Mouse (Mus musculus) B cell, adult 2 months (primary cell): Measurements from ENCODE around the gene Fgf16.

Source experiments
- DNase-seq, 2 experiments: peaks; one replicate each; pipeline ENCODE4 v3.0.0; 2022

Gene Fgf16

DNA sequence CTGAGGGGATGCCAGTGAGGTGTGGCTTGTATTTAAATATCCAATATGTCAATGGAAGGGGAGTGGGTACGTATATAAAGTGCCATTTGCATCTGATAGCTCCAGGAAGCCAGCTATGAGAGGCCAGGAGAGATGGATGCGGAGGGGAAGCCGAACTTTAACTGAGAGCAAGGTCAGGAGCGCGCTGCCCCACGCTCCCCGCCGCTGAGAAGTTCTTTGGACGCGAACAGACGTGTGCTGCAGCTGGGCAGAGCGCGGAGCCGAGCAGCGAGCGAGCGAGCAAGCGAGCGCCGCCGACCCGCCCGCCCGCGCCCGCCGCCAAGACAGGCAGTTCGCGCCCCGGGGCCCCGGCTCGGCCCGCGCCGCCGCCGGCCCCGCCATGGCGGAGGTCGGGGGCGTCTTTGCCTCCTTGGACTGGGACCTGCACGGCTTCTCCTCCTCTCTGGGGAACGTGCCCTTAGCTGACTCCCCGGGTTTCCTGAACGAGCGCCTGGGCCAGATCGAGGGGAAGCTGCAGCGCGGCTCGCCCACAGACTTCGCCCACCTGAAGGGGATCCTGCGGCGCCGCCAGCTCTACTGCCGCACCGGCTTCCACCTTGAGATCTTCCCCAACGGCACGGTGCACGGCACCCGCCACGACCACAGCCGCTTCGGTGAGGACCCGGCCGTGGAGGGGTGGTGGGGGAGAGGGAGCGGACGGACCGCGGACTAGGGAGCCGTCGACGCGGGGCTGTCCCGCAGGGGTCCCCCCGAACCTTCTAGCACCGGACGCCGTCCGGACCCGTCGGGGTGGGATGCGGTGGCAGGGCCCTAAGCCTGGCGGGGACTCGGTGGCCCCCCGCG, at the start of gene Fgf16:
Fgf16 (plus strand) TSS at position 118 of the 843 bp plus-strand sequence.
- DNase-seq: peak; percentile 19 to 36

DNA sequence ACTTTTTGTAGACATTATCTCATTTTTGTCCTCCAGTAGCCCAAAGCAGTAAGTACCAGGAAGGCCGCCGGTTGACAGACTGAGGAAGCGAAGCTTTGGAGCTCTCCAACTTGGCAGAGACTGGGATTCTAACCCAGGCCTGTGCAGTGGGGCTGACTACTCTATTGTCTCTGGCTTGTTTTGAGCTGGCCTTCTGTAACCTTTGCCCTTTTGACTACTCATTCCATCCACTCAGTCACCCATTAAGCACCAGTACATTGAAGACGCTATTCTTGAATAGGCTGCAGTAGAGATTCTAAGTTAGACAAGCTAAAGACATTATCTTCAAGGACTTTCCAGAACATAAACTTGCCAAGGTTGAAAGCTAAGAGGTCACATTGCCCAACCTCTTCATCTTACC, 49.3 kb upstream of the Fgf16 start:
- DNase-seq: no peak

DNA sequence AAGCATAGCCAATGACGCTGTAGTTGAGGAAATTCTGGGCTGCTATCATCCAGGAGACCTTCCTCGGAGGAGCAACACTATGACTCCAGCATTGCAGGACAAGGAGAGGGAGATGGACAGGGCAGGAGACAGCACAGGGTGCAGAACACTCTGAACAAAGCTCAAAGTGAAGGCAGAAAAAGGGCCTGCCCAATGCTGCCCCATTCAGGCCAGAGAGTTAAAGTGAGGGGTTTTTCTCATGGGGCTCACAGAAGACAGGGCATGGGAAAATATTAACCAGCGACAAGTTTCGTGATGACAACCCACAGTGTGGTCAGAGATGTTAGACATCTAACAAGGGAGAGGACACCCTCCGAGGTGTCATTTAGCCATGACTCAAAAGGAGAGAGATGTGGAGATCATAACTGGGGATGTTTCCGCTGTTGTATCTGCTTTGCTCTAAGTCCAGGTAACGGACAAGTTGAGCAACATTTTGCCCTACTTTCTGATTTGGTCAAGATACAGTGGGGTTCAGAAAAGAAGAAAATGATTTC, 48.2 kb upstream of the Fgf16 start:
- DNase-seq: no peak

DNA sequence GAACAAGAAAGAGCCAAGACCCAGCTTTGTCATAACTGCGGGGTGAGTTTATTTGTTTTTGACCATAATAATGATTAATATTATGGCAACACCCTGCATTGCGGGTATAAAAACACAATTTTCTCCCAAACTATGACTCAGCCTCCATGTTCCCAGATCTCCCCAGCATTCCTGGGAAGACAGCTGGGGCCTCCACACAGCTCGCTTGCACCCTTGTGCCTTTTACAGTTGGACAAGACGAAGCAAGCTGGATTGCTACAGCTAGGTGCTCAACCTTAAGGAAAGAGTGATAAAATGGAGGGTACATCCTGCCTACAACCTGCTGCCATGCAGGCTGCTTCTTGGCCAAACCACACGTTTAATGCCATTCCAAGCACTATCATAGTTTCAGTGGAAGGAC, 45.7 kb upstream of the Fgf16 start:
- no peak for DNase-seq

DNA sequence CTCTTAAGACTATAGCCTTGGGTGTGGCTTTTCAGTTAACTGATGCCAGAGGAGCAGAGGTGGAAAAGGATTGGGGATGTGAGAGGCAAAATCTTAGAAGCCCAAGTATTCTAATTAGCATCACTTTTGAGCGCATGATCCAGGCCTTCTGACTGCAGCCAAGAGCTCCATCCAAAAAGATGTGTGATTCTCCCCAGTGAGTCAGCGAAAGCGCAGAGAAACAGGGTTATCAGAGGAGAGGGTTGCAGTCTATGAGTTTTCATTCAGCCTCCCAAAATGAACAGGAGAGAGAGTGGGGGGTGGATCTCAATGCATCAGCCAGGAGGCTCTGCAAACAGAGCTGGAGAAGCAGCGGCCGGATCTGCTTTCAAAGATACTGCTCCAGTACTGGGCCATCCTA, 45.1 kb upstream of the Fgf16 start:
- no peak for DNase-seq

DNA sequence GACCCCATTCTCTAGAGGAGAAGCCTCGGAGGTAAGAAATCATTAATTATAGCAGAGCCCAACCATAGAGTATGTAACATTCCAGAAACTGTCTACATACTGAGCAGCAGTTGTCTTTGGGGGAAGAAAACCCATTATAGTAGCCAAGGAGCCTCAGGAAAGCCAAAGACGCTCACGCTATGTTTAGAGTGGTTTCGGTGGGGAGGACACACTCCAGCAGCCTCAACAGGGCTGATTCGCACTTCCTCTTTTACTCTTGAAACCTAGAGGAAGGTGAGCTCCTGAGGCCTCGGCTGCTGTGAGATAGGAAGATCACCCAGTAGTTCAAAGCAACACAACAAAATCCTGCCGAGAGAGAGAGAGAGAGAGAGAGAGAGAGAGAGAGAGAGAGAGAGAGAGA, 39.9 kb upstream of the Fgf16 start:
- DNase-seq: peak; percentile 50 to 53

DNA sequence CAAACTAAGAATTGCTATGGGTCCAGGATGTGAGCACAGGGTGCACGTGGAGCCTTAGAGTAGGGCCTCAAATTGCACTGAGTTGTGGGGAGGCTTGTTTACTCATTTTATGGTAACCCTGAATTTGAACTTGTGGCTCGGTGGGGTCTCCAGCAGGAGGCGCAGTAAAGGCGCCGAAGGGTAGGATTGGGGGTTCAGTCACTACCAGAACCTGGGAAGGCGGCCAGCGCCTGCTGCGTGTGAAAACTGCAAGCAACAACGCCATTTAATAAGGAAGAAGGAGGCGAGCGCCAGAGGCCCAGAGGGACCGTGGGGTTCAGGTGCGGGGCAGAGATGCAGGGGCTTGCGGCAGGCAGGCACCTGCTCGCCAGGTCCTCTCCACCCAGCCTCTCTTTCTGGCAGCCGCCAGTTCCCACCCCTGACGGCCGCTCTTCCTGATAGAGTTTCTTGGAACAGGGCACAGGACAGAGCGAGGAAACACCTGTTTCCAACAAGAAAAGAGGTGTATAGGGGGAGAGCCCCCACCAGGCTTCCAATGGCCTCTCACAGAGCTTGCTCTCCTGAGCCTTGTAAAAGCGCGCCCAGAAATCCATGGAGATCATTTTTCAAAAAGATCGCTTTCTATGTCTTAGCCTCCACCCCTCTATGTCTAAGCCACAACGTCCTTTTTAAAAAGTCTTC, 1.1 kb upstream of the Fgf16 start:
- peak; percentile 14 to 34 for DNase-seq

DNA sequence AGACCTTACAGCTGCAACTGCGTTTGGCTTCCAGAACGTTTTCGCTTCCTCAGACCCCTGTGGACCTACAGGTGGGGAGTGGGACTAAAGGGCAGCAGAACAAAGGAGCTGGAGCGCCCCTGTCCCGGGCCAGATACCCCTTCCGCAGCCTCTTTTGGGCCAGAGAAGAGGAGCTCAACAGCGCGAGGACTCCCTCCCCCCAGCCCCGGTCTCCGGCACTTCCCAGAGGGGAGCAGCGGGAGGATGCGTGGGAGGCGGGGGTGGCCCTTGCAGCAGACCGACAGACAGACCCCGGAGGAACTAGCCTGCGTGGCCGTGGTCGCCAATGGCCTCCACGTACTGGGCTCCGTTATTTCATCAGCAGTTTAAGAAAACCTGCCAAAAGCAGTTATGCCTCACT, 467 bp upstream of the Fgf16 start:
- DNase-seq: peak; percentile 19 to 26

DNA sequence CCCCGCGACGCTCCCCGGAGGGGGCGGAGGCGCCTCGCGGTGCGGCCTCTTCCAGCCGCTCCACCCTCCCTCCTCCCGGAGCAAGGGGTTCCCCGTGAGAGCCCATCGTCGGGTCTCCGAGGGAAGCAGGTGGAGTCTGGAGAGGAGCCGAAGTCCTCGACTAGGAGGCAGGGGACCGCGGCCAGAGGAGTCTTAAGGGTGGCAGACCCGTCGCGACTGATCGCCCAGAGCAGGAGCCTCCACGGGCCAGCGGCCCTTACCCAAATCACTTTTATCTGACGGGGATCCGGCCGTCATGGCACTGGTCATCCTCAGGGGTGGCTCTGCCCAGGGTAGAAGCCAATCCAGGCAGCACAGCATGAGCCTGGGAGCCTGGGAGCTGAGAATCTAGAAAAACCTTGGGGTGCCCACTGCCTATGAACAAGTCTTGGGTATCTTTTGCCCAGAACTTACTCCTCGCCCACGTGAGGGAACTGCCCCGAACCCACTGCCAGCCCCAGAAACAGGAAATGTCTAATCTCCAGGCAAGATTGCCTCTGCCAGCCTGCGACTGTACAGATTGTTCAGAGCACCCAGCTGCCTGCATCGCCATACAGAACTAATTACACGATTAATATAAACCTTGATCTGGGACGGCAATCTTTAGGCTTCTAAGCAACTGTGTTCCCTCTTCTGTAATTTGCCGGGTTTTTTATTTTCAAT, 1.1 kb downstream of the Fgf16 start:
- DNase-seq: peak; percentile 23 to 28

DNA sequence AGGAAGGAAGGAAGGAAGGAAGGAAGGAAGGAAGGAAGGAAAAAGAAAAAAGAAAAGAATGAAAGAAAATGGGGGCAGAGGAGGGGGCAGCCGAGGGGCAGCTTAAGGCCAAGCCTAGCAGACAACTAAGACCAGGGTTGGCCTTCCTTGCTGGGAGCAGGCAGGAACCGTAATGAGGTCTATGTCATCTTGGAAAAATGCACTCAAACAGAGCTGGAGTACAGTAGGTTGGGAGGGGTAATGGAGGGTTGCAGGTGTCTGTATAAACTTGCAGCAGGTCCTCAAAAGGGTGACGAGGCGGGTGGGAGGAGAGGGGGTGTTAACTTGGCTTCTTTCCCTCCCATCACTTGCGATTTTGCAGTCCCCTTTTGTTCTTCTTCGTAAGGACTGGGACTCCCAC, 1.9 kb downstream of the Fgf16 start:
- DNase-seq: no peak

DNA sequence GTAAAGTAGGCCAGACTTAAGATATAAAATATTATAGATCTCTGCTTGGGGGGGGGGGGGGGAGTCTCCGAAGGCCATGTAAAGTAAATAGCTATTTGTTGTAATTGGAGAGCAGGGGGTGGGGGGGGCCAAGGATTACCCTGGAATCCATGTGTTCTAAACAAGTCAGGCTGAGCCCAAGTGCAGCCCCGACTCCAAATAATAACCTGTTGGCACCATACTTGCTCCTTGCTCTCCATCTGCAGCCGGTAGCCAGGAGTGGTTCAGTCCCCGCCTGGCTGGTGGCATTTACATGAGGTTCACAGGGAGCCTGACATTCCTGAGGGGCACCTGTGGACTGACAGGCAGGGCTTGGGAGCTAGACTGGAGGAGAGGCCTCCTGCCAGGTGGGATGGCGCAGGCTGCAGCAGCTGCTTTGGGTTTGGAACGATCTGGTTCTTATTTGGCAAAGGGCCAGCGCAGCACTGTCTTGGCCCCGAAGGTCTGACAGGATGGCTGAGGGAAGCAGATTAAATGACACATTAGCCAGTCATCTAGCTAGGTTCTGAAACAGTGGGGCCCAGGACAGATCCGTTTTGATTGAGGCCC, 3.2 kb downstream of the Fgf16 start:
- no peak for DNase-seq

DNA sequence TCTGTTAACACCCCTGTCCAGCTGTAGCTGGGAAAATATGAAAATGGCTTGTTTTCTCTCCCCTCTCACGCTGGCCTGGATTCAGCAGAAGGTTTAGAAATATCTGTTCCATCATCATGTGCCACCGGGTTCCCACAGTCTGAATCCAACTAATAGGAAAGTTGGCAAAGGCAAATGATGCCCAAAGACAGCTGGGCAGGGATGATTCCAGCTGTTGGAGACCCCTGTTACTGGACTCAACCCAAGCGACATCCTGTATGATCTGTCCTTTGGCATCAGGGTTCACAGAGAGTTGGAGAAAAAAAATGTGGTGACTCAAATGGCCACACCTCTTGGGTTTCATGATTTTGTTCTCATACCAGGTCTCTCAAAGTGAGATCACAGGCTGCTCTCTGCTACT, 3.9 kb downstream of the Fgf16 start:
- DNase-seq: no peak

DNA sequence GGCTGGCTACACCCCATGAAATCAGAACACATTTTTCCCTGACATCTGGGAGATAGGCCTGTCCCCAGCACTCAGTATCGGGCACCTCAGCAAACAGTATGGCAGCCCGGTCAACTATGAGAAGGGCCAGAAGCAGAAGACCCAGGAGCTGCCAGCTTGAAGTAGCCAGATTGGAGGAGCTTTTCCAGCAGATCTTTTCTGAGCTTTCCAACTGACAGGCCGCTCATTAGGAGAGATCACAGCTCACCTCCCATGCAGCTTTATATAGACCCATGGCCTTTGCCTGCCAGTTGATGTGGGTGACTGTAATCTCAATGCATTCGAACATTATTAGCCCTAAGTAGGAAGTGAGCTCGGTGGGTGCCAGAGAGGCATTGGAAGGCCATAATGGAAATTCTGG, 9.2 kb downstream of the Fgf16 start:
- DNase-seq: no peak

DNA sequence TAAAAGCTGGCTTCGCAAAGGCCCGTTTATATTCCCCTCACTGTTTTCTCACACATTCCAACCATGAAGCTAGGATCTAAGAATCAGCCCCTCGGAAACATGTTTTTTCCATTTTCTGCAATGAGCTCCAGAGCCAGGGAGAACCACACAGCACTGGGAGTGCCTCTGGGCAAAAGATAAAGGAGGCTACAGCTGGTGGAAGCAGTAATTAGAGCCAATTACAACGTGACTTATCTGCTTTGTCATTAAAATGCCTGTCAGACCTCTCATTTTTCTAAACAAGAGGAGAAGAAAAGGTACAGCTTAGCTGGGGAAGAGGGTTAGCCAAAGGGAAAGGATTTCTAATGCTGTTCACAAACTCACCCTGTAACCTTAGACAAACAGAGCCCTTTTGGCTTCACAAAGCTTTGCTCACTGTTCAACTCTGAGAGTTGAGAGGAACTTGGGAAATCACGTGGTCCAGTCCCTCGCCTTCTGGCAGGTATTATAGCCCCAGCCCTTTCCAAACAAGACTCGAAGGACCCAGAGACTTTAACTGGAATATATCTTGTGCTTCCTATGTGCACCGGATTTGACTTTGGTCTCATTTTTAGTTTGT, 30.8 kb downstream of the Fgf16 start:
- no peak for DNase-seq

DNA sequence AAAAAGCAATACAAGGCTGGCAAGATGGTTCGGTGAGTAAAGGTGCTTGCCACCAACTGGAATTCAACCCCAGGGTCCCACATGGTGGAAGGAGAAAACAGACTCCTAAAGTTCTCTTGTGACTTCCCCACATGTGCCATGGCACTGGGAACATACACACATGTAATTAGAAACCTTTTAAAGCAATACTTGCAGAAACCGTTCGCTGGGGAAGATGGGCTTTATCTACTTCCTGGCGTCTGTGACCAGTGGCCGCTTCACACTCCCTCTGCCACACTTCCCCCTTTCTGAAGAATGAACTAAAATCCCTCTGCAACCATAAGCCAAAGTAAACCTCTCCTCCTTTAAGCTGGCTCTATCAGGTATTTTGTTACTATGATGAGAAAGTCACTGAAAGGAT, 60.4 kb downstream of the Fgf16 start:
- DNase-seq: no peak
